Mouse (Mus musculus) heart, embryonic 14.5 days (tissue): ENCODE measurements around the gene Amdhd1. TPM values are rescaled to one million over a fixed set of nuclear protein-coding genes. Genes with fewer than 3 reads are reported as not detected.

Experiments
- ATAC-seq: fragments of 200-750 bp; cut with Nextera tagmentation; 2 replicates; pipeline ENCODE4 v1.8.0; 2017; ENCODE audit warnings: low read depth, moderate TSS enrichment; ENCODE audit not compliant: insufficient number of reproducible peaks, insufficient read depth, low FRiP score
- H3K27ac ChIP-seq, 2 experiments: fragments of 200-500 bp in 1 of 2; fragments of 300-500 bp in 1 of 2; sonication (generic) in 1 of 2; replicated peaks in 1 of 2; 2 replicates each; pipeline ENCODE4 v1.5.1; 2012 to 2014; ENCODE audit warnings: low read depth in 2 of 2, low read length in 2 of 2, control low read depth in 1 of 2, mild to moderate bottlenecking in 1 of 2, mixed read lengths in 1 of 2; ENCODE audit not compliant: control insufficient read depth in 1 of 2, insufficient read depth in 1 of 2
- H3K27me3 ChIP-seq: fragments of 300-500 bp; sonication (generic); 2 replicates; pipeline ENCODE4 v1.6.1; 2014; ENCODE audit warnings: mild to moderate bottlenecking, low read length, control low read depth; ENCODE audit not compliant: control insufficient read depth, insufficient read depth
- H3K36me3 ChIP-seq: fragments of 300-500 bp; sonication (generic); 2 replicates; pipeline ENCODE4 v1.6.1; 2014; ENCODE audit warnings: mild to moderate bottlenecking, control low read depth, low read length, mixed read lengths; ENCODE audit not compliant: control insufficient read depth, insufficient read depth
- H3K4me1 ChIP-seq, 2 experiments: fragments of 200-500 bp in 1 of 2; fragments of 300-500 bp in 1 of 2; sonication (generic) in 1 of 2; 2 replicates each; pipeline ENCODE4 v1.6.1; 2012 to 2014; ENCODE audit warnings: low read length in 2 of 2, control low read depth in 1 of 2, mixed read lengths in 1 of 2; ENCODE audit not compliant: control insufficient read depth in 2 of 2, insufficient read depth in 2 of 2
- H3K4me2 ChIP-seq: fragments of 300-500 bp; sonication (generic); 2 replicates; pipeline ENCODE4 v1.6.1; 2014; ENCODE audit warnings: mild to moderate bottlenecking, low read length
- H3K4me3 ChIP-seq, 2 experiments: fragments of 200-500 bp in 1 of 2; fragments of 300-500 bp in 1 of 2; sonication (generic) in 1 of 2; 2 replicates each; pipeline ENCODE4 v1.5.1; 2012 to 2014; ENCODE audit warnings: low read length in 2 of 2, mild to moderate bottlenecking in 2 of 2, control low read depth in 1 of 2, low read depth in 1 of 2, moderate library complexity in 1 of 2; ENCODE audit not compliant: control insufficient read depth in 1 of 2, insufficient read depth in 1 of 2
- H3K9ac ChIP-seq: fragments of 300-500 bp; sonication (generic); 2 replicates; pipeline ENCODE4 v1.6.1; 2014; ENCODE audit warnings: mild to moderate bottlenecking, low read length
- H3K9me3 ChIP-seq: fragments of 300-500 bp; sonication (generic); 2 replicates; pipeline ENCODE4 v1.6.1; 2016; ENCODE audit warnings: low read length, control low read depth; ENCODE audit not compliant: control insufficient read depth
- WGBS: fragments of 180-500 bp; shearing (Covaris S2); extraction: QIAGEN DNeasy Blood & Tissue Kit; methylation state at CpG from one replicate; pipeline ENCODE4 v1.1.7; 2014; 5-methylcytosine and 5-hydroxymethylcytosine counted together
- polyA plus RNA-seq: library from polyadenylated mRNA; unstranded; fragments of >200 nt; fragmentation: Nextera tagmentation; extraction: Ambion mirVana; gene quantifications from 2 replicates; pipeline ENCODE4 v1.2.1, GENCODE M21; 2014

Gene Amdhd1
- polyA plus RNA-seq, 1 experiment from 2014 or later: 0.14 TPM

GRCm38 (mm10) chr10:93538818-93539217, 1.0 kb downstream of the Amdhd1 start:
- Histone ChIP-seq H3K4me2 (no peak overlapping the region), H3K36me3 (no peaks in the 10 kb centered on the region), H3K4me1 (peaks cover 4 to 7% of the 10 kb centered on the region in 2 experiments; a peak in 3 of 4 replicates), H3K4me3 (no peak overlapping the region), H3K9ac (no peak overlapping the region), H3K27ac (no peak overlapping the region), H3K27me3 (peaks cover 33% of the 10 kb centered on the region), H3K9me3 (no peaks in the 10 kb centered on the region)
- WGBS: 68% methylated on average over 6 of the region's 6 CpGs
- ATAC-seq: no peak

GRCm38 (mm10) chr10:93538287-93538686, 1.5 kb downstream of the Amdhd1 start:
- Histone ChIP-seq H3K4me1 (peaks cover 4 to 7% of the 10 kb centered on the region in 2 experiments; a peak in 3 of 4 replicates), H3K27ac (no peak overlapping the region), H3K4me2 (no peak overlapping the region), H3K36me3 (no peaks in the 10 kb centered on the region), H3K9me3 (no peaks in the 10 kb centered on the region), H3K4me3 (no peak overlapping the region), H3K9ac (no peak overlapping the region), H3K27me3 (peaks cover 37% of the 10 kb centered on the region)
- ATAC-seq: no peak
- 89% methylated on average over 2 of the region's 2 CpGs for WGBS

GRCm38 (mm10) chr10:93525329-93525728, 14.5 kb downstream of the Amdhd1 start:
- H3K4me1 ChIP-seq: no peaks in the 10 kb centered on the region

GRCm38 (mm10) chr10:93520994-93521393, 18.8 kb downstream of the Amdhd1 start:
- Histone ChIP-seq H3K27me3 (no peaks in the 10 kb centered on the region), H3K9ac (no peak overlapping the region), H3K4me2 (no peak overlapping the region), H3K27ac (no peak overlapping the region), H3K4me3 (no peak overlapping the region), H3K4me1 (no peaks in the 10 kb centered on the region), H3K9me3 (no peaks in the 10 kb centered on the region), H3K36me3 (no peaks in the 10 kb centered on the region)
- no peak for ATAC-seq
- WGBS: 62% methylated on average over 4 of the region's 4 CpGs

More at GRCm38 (mm10) chr10:93525329-93525728, 14.5 kb downstream of the Amdhd1 start:
- no peak overlapping the region for H3K4me2 ChIP-seq
- WGBS: 64% methylated on average over 1 of the region's 1 CpGs
- no peak overlapping the region for H3K27ac ChIP-seq
- no peaks in the 10 kb centered on the region for H3K36me3 ChIP-seq
- no peak overlapping the region for H3K4me3 ChIP-seq
- H3K9me3 ChIP-seq: no peaks in the 10 kb centered on the region
- ATAC-seq: no peak
- no peak overlapping the region for H3K9ac ChIP-seq
- H3K27me3 ChIP-seq: no peaks in the 10 kb centered on the region

- H3K4me1 ChIP-seq: no peaks in the 10 kb centered on the region
- 61% methylated on average over 5 of the region's 5 CpGs for WGBS
- H3K27ac ChIP-seq: no peak overlapping the region
- ATAC-seq: no peak
- H3K4me3 ChIP-seq: no peak overlapping the region
- no peaks in the 10 kb centered on the region for H3K36me3 ChIP-seq
- no peaks in the 10 kb centered on the region for H3K27me3 ChIP-seq
- no peak overlapping the region for H3K9ac ChIP-seq
- no peak overlapping the region for H3K4me2 ChIP-seq
- no peaks in the 10 kb centered on the region for H3K9me3 ChIP-seq
Observed at GRCm38 (mm10) chr10:93519756-93520155, 20.1 kb downstream of the Amdhd1 start.

- Histone ChIP-seq H3K4me2 (no peak overlapping the region), H3K27ac (no peak overlapping the region), H3K9ac (no peak overlapping the region), H3K4me3 (no peak overlapping the region), H3K27me3 (no peaks in the 10 kb centered on the region), H3K9me3 (no peaks in the 10 kb centered on the region), H3K4me1 (no peaks in the 10 kb centered on the region), H3K36me3 (no peaks in the 10 kb centered on the region)
- 83% methylated on average over 8 of the region's 8 CpGs for WGBS
- ATAC-seq: no peak
Observed at GRCm38 (mm10) chr10:93519159-93519558, 20.7 kb downstream of the Amdhd1 start.

GRCm38 (mm10) chr10:93518620-93519019, 21.2 kb downstream of the Amdhd1 start:
- Histone ChIP-seq H3K9me3 (no peaks in the 10 kb centered on the region), H3K4me1 (no peaks in the 10 kb centered on the region), H3K27me3 (no peaks in the 10 kb centered on the region), H3K27ac (no peak overlapping the region), H3K36me3 (no peaks in the 10 kb centered on the region), H3K9ac (no peak overlapping the region), H3K4me3 (no peak overlapping the region), H3K4me2 (no peak overlapping the region)
- 72% methylated on average over 2 of the region's 2 CpGs for WGBS
- no peak for ATAC-seq

GRCm38 (mm10) chr10:93518186-93518585, 21.6 kb downstream of the Amdhd1 start:
- Histone ChIP-seq H3K4me2 (no peak overlapping the region), H3K36me3 (no peaks in the 10 kb centered on the region), H3K9me3 (no peaks in the 10 kb centered on the region), H3K4me3 (no peak overlapping the region), H3K27ac (no peak overlapping the region), H3K4me1 (no peaks in the 10 kb centered on the region), H3K27me3 (no peaks in the 10 kb centered on the region), H3K9ac (no peak overlapping the region)
- no peak for ATAC-seq
- 80% methylated on average over 4 of the region's 4 CpGs for WGBS
